Mouse (Mus musculus): ENCODE measurements around the gene Olfr1238. TPM values are rescaled to one million over a fixed set of nuclear protein-coding genes. Genes with fewer than 3 reads are reported as not detected.

Olfr1238 gene
- total RNA-seq (2023): not detected

DNA sequence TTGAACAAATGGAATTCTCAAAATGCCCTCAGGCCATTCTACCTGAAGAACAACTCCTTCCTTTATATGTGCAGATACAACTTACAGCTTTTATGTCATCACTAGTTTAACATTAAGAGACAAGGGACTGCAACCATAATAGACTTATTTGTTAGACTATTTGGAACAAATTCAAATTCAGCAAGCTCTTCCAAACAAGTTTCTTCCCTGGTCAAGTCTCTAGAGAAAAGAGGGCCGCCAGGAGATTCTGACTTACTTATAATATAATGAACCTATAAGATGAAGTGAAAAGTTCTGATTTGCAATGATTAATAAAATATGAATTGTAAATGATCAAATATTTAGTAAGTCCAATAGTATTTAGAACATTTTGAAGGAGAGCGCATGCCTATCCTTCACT, at the start of gene Olfr1238:
Gene Olfr1238, minus strand, starts transcription at position 101 of the 400 bp plus-strand sequence.

GRCm38 (mm10) chr2:89442900-89443299, 33.4 kb upstream of the Olfr1238 start, which contains the start of gene Olfr1240:
Gene Olfr1240, minus strand, starts transcription at chr2:89443000.

GRCm38 (mm10) chr2:89420307-89420706, 10.8 kb upstream of the Olfr1238 start, which contains the start of gene Olfr1239:
Gene Olfr1239, minus strand, starts transcription at chr2:89420407.

DNA sequence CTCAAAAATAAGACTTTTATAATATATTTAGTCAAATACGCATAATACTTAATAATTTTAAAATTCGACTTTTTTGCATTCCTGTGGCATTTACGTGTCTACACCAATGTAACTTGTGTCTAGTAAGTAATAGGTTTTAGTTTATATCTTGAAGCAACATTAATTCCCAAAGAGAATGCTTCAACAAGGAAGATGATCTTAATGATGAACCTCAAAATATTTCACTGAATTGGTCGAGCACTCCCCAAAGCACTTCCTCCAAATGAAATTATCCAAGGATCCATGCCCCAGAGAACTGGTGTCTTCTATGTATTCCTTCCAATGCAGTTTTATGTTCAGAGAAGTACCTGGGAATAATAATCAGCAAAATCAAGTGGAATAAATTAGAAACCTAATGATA, 44.7 kb downstream of the Olfr1238 start, which contains the start of gene Olfr1234:
Gene Olfr1234, minus strand, starts transcription at position 101 of the 400 bp plus-strand sequence.

Other genes starting within 250 kb of the Olfr1238 start
- gene Olfr1224-ps1, start 245.6 kb downstream of the Olfr1238 start, total RNA-seq (2023): not detected
- gene Olfr1225, start 235.0 kb downstream of the Olfr1238 start, total RNA-seq (2023): not detected
- not detected for gene Olfr1226, start 209.6 kb downstream of the Olfr1238 start, total RNA-seq (2023)
- not detected for gene Olfr1228, start 155.6 kb downstream of the Olfr1238 start, total RNA-seq (2023)
- not detected for gene Olfr1229, start 121.7 kb downstream of the Olfr1238 start, total RNA-seq (2023)
- gene Olfr1230, start 112.4 kb downstream of the Olfr1238 start, total RNA-seq (2023): not detected
- not detected for gene Olfr1231, start 102.6 kb downstream of the Olfr1238 start, total RNA-seq (2023)
- gene Olfr1232, start 80.0 kb downstream of the Olfr1238 start, total RNA-seq (2023): not detected
- gene Olfr1233, start 67.3 kb downstream of the Olfr1238 start, total RNA-seq (2023): not detected
- gene Olfr1234, start 44.8 kb downstream of the Olfr1238 start, total RNA-seq (2023): not detected
- gene Olfr1239, start 10.7 kb upstream of the Olfr1238 start, total RNA-seq (2023): not detected
- not detected for gene Olfr1240, start 33.3 kb upstream of the Olfr1238 start, total RNA-seq (2023)
- not detected for gene Olfr1241, start 77.5 kb upstream of the Olfr1238 start, total RNA-seq (2023)
- not detected for gene Olfr1242, start 88.7 kb upstream of the Olfr1238 start, total RNA-seq (2023)
- not detected for gene Olfr1243, start 121.8 kb upstream of the Olfr1238 start, total RNA-seq (2023)
- not detected for gene Olfr1245, start 168.8 kb upstream of the Olfr1238 start, total RNA-seq (2023)
- not detected for gene Olfr1246, start 183.5 kb upstream of the Olfr1238 start, total RNA-seq (2023)
- not detected for gene Olfr1247, start 204.5 kb upstream of the Olfr1238 start, total RNA-seq (2023)
- gene Olfr1248, start 208.6 kb upstream of the Olfr1238 start, total RNA-seq (2023): not detected
- gene Olfr1249, start 225.3 kb upstream of the Olfr1238 start, total RNA-seq (2023): not detected

Data from CD4-positive naive resting alpha-beta T cell, adult 57 days (primary cell).